Mouse (Mus musculus) heart, postnatal 14 days (tissue): ENCODE data around the gene Zbtb25. TPM values are rescaled to one million over a fixed set of nuclear protein-coding genes. Genes with fewer than 3 reads are reported as not detected.
A peak's percentile ranks its signal among the peaks of the same experiment; 100 is the strongest.

Experiments
- DNase-seq, 2 experiments: peaks; one replicate each; pipeline ENCODE4 v3.0.0; 2021 to 2022
- intact Hi-C: fragments of 180-260 bp; cut with DNase I; formaldehyde crosslinking; loops from one replicate; pipeline ENCODE4 v1.15.1; 2025
- total RNA-seq, 2 experiments: library from RNA; stranded (reverse); gene quantifications; 2 replicates each; pipeline ENCODE4 v1.2.3; 2021

The Zbtb25 gene
- total RNA-seq, 2 experiments from 2014 or later = 7.5 to 8.3 TPM

- no peak for DNase-seq
- intact Hi-C loops = no loop called here
Measured at GRCm38 (mm10) chr12:76306852-76307561, 62.4 kb downstream of the Zbtb25 start.

- DNase-seq = no peak
- intact Hi-C loops = no loop called here
Measured at GRCm38 (mm10) chr12:76305107-76305506, 64.3 kb downstream of the Zbtb25 start.

GRCm38 (mm10) chr12:76304199-76304598 is 65.2 kb downstream of the Zbtb25 start:
- DNase-seq = peak in 1 of 2 experiments; percentile 15
- intact Hi-C loops = no loop called here

GRCm38 (mm10) chr12:76303474-76303873 is 65.9 kb downstream of the Zbtb25 start:
- intact Hi-C loops = no loop called here
- DNase-seq = no peak

- DNase-seq = no peak
- intact Hi-C loops = no loop called here
Measured at GRCm38 (mm10) chr12:76300367-76300766, 69.0 kb downstream of the Zbtb25 start.

GRCm38 (mm10) chr12:76299361-76299906 is 70.0 kb downstream of the Zbtb25 start:
- intact Hi-C loops = no loop called here
- no peak for DNase-seq

GRCm38 (mm10) chr12:76297830-76298229 is 71.6 kb downstream of the Zbtb25 start:
- DNase-seq = no peak
- intact Hi-C loops = no loop called here

Other genes with a start within 250 kb of the Zbtb25 start
- not detected for gene Esr2, start 192.3 kb downstream of the Zbtb25 start, total RNA-seq
- gene Tex21, start 122.9 kb downstream of the Zbtb25 start, total RNA-seq = not detected
- 10 to 100 TPM; 29.4 to 29.7 TPM for gene Mthfd1, start 114.3 kb downstream of the Zbtb25 start, total RNA-seq
- 1 to 10 TPM; 2.2 to 3.5 TPM for gene Akap5, start 44.7 kb downstream of the Zbtb25 start, total RNA-seq
- 1 to 10 TPM; 5.0 to 5.2 TPM for gene Zbtb1, start 664 bp upstream of the Zbtb25 start, total RNA-seq
- 10 to 100 TPM in 1 of 2 experiments, 1 to 10 TPM in 1; 9.7 to 10.7 TPM for gene Hspa2, start 34.6 kb upstream of the Zbtb25 start, total RNA-seq
- gene Ppp1r36, start 47.9 kb upstream of the Zbtb25 start, total RNA-seq = under 1 TPM; 0.24 to 0.78 TPM
- gene Plekhg3, start 161.3 kb upstream of the Zbtb25 start, total RNA-seq = 10 to 100 TPM; 19.1 to 20.4 TPM